Mouse (Mus musculus) C2C12 (cell line): ENCODE data around the gene Cd164. TPM values are rescaled to one million over a fixed set of nuclear protein-coding genes. Genes with fewer than 3 reads are reported as not detected.

Source experiments
- H3K27me3 ChIP-seq: one replicate; pipeline ENCODE4 v1.6.1; 2011; ENCODE audit not compliant: control insufficient read depth, insufficient read depth, insufficient read length
- H3K36me3 ChIP-seq: one replicate; pipeline ENCODE4 v1.6.1; 2011; ENCODE audit not compliant: control insufficient read depth, insufficient read depth
- H3K4me3 ChIP-seq: one replicate; pipeline ENCODE4 v1.5.1; 2011; ENCODE audit warnings: mild to moderate bottlenecking, control low read depth; ENCODE audit not compliant: poor library complexity, insufficient read depth, severe bottlenecking
- H3K79me2 ChIP-seq: one replicate; pipeline ENCODE4 v1.6.1; 2011; ENCODE audit not compliant: control insufficient read depth, insufficient read depth
- H3K79me3 ChIP-seq: one replicate; pipeline ENCODE4 v1.6.1; 2011; ENCODE audit warnings: low read depth, control low read depth
- H3ac ChIP-seq: one replicate; pipeline ENCODE3; 2011; ENCODE audit warnings: low read depth; ENCODE audit not compliant: control insufficient read depth, insufficient read length
- CEBPB ChIP-seq: IDR thresholded peaks from one replicate; pipeline ENCODE4 v1.6.1; 2011; ENCODE audit warnings: low read depth, mild to moderate bottlenecking, control low read depth, moderate library complexity
- CTCF ChIP-seq: IDR thresholded peaks from one replicate; pipeline ENCODE4 v1.5.1; 2011; ENCODE audit not compliant: control insufficient read depth, insufficient read depth, insufficient read length
- FOSL1 ChIP-seq: IDR thresholded peaks from one replicate; pipeline ENCODE4 v1.8.0; 2011; ENCODE audit warnings: mild to moderate bottlenecking, low read length; ENCODE audit not compliant: poor library complexity, insufficient read depth, severe bottlenecking
- MAX ChIP-seq: IDR thresholded peaks from one replicate; pipeline ENCODE4 v1.6.1; 2011; ENCODE audit warnings: mild to moderate bottlenecking, control low read depth
- MYOD1 ChIP-seq: IDR thresholded peaks from one replicate; pipeline ENCODE4 v1.6.1; 2011; ENCODE audit warnings: low read depth; ENCODE audit not compliant: control insufficient read depth, insufficient read length
- MYOG ChIP-seq: IDR thresholded peaks from one replicate; pipeline ENCODE4 v1.6.1; 2011; ENCODE audit not compliant: control insufficient read depth, insufficient read length; ENCODE audit errors: extremely low read depth
- USF1 ChIP-seq: IDR thresholded peaks from one replicate; pipeline ENCODE4 v1.6.1; 2011; ENCODE audit warnings: low read depth, mild to moderate bottlenecking, control low read depth, moderate library complexity
- polyA plus RNA-seq: library from polyadenylated mRNA; unstranded; fragments of >200 nt; fragmentation: generic; extraction: Trizol; gene quantifications from one replicate; pipeline ENCODE4 v1.2.1, GENCODE M21; 2012; ENCODE audit warnings: missing spikeins

Cd164 gene
- polyA plus RNA-seq, 1 experiment: 53.2 TPM

DNA sequence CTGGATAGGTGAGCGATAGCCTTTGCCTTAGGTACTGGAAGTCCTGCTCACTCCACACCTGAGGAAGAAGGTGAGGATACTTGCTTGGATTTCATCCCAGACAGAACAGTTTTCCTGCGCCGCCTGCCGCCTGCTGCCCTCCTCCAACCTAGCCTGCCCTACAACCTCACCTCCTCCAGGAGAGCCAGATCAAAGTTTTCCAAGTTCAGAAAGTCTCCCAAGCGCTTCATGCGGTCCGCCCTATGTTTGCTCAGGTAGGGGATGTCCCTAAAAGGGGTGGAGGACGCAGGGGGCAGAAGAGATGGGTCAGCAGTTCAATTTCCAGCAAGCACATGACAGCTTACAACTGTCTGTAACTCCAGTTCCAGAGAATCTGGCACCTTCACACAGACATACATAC is 29.9 kb upstream of the Cd164 start:
- TF ChIP-seq FOSL1 (no peak), MAX (no peak), MYOD1 (no peak), MYOG (no peak), CTCF (no peak), CEBPB (no peak), USF1 (no peak)
- H3K79me3 ChIP-seq: no peaks in the 10 kb centered on the region
- H3K4me3 ChIP-seq: peak overlapping the region; percentile 46
- peaks cover 16% of the 10 kb centered on the region for H3K36me3 ChIP-seq
- H3ac ChIP-seq: peak overlapping the region; percentile 31
- no peaks in the 10 kb centered on the region for H3K79me2 ChIP-seq
- no peaks in the 10 kb centered on the region for H3K27me3 ChIP-seq

DNA sequence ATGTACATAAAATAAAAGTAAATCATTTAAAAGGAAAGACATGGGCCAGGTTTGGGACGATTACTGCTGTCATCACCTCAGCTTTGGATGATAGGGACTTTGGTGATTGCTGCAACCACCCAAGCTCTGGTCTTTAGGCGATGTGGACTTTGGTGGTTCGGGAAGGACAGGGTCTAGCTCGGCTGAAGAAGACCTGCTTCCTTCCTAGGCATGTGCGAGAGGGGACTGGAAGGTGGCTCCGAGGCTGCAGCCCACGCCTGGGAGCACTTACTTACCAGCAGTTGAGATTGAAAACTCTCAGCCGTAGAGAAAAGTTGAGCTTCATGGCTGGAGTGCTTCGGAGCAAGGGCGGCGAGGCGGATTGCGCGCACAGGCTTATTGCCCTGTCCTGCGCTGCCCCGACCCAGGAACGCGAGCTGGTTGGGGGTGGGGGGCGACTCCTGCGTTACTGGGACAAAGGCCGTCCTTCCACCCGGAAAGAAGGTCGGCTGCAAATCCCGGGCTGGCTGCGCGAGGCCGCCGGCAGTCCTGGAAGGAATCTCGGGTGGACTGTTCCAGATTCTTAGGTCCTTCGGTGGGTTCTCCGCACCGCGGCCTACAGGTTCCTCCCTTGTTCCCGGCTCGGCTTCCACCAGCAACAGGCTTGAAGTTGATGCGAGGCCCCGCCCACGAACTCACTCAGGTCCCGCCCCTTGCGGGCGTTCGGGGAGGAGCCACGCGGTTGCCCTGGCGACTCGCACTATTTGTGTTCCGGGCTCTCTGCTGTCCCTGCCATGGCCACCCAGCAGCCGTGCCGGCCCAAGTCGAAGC is 29.3 kb upstream of the Cd164 start, which contains the start of the genes Smpd2 and Ppil6:
TSS of gene Smpd2 (minus strand) at position 662 of the 810 bp plus-strand sequence.
TSS of gene Ppil6 (plus strand) at position 732 of the 810 bp plus-strand sequence.
- H3ac ChIP-seq: peak within 1 kb of the TSS; percentile 74

DNA sequence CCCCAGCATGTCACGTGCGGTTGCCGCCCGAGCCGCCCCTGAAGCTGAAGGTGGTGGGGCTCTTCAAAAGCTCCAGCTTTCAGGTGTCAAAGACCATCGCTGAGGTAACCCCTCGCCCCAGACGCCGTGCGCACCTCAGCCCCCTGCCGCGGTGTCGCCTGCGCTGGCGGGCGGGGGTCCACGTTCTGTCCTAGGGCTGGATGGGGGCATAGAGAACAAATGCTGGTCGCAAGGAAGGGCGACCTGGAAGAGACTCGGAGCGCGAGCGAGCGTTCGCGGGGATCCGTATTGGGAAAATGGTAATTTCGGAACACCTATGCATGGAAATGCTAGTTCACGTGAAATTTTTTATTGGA is 28.7 kb upstream of the Cd164 start:
- Histone ChIP-seq H3ac (peak overlapping the region; percentile 74), H3K79me3 (no peaks in the 10 kb centered on the region), H3K4me3 (peak overlapping the region; percentile 46), H3K79me2 (no peaks in the 10 kb centered on the region), H3K27me3 (no peaks in the 10 kb centered on the region), H3K36me3 (peaks cover 9% of the 10 kb centered on the region)
- no peak for TF ChIP-seq CEBPB
- TF ChIP-seq CTCF: no peak
- no peak for TF ChIP-seq MYOG
- TF ChIP-seq MAX: no peak
- no peak for TF ChIP-seq USF1
- no peak for TF ChIP-seq MYOD1
- TF ChIP-seq FOSL1: no peak

More for the DNA sequence above, 29.3 kb upstream of the Cd164 start, which contains the start of the genes Smpd2 and Ppil6:
- no peaks in the 10 kb centered on the region for H3K79me3 ChIP-seq
- peak within 1 kb of the TSS; percentile 46 for H3K4me3 ChIP-seq
- no peaks in the 10 kb centered on the region for H3K79me2 ChIP-seq
- TF ChIP-seq MAX (no peak), CEBPB (no peak), MYOD1 (no peak), FOSL1 (no peak), USF1 (no peak), CTCF (no peak), MYOG (no peak)
- peaks cover 15% of the 10 kb centered on the region for H3K36me3 ChIP-seq
- no peaks in the 10 kb centered on the region for H3K27me3 ChIP-seq

DNA sequence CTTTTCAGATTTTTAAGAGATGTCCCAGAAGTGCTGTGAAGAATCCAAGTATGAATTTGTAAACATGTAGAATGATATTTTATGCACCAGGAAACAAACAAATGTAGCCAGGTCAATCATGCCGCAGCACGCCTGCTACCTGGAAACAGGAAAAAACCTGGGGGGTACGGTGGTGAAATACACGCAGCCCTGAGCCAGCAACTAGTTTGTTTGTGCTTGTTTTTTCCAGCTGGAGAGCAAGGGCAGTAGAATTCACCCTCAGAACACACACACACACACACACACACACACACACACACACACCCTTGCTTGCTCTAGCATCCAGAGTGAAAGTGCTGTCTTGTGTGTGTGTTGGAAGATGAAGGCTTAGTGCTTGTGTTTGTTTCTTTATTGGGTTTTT is 28.1 kb upstream of the Cd164 start:
- H3K36me3 ChIP-seq: peaks cover 5% of the 10 kb centered on the region

DNA sequence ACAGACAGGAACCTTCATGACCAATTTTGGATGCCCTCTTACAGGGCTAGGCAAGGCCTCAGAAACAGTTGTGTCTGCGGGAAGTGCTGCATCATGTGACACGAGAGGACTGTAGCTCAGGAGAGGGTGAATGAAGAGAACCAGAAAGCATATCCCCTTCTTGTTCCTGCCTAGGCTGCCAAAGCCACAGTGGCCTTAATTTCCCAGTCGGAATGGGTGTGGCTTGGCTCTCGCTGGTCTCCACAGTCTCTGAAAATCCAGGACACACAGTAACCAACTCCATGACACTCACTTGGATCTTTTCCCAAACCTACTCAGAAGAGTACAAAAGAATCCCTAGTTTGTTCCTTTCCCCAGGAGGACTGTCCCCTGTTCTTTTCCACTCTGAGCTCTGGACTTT is 18.3 kb upstream of the Cd164 start:
- no peaks in the 10 kb centered on the region for H3K79me2 ChIP-seq
- no peaks in the 10 kb centered on the region for H3K27me3 ChIP-seq
- no peaks in the 10 kb centered on the region for H3K36me3 ChIP-seq
- no peak overlapping the region for H3ac ChIP-seq
- no peaks in the 10 kb centered on the region for H3K79me3 ChIP-seq
- no peak overlapping the region for H3K4me3 ChIP-seq
- TF ChIP-seq CEBPB (no peak), FOSL1 (no peak), USF1 (peak; percentile 59)

More for the DNA sequence above, 28.1 kb upstream of the Cd164 start:
- H3ac ChIP-seq: no peak overlapping the region
- H3K4me3 ChIP-seq: no peak overlapping the region
- H3K27me3 ChIP-seq: no peaks in the 10 kb centered on the region
- no peaks in the 10 kb centered on the region for H3K79me3 ChIP-seq
- H3K79me2 ChIP-seq: no peaks in the 10 kb centered on the region
- TF ChIP-seq USF1: no peak
- TF ChIP-seq MAX: no peak
- no peak for TF ChIP-seq CEBPB
- TF ChIP-seq FOSL1: no peak
- no peak for TF ChIP-seq CTCF
- no peak for TF ChIP-seq MYOG
- TF ChIP-seq MYOD1: no peak

DNA sequence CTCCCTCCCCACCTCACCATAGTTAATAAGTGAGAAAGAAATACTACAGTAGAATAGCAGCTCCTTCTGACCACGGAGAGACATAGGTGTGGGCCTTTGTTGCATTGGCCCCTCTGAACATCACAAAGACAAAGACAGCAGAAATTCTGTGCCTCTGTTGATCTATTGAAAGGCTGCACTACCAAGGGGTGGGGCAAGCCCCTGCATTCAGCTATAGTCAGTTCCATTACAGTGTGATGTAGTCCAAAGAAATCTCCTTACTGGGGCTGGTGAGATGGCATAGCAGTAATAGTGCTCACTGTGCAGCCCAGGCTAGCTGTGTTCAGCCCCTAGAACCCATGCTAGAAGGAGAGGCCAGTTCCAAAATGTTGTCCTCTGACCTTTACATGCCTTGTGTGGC is 14.2 kb upstream of the Cd164 start:
- peaks cover 8% of the 10 kb centered on the region for H3K27me3 ChIP-seq
- no peaks in the 10 kb centered on the region for H3K79me3 ChIP-seq
- TF ChIP-seq CTCF (no peak), MAX (no peak), USF1 (no peak), MYOD1 (no peak), MYOG (no peak), FOSL1 (no peak), CEBPB (no peak)
- no peak overlapping the region for H3ac ChIP-seq
- no peak overlapping the region for H3K4me3 ChIP-seq
- H3K79me2 ChIP-seq: no peaks in the 10 kb centered on the region
- H3K36me3 ChIP-seq: no peaks in the 10 kb centered on the region
